Mouse (Mus musculus) erythroblast, embryonic 14.5 days (primary cell): Measurements from ENCODE around the gene Dnase2a.

Source experiments
- GATA1 ChIP-seq: IDR thresholded peaks from 2 replicates; pipeline ENCODE4 v1.6.1; 2012; ENCODE audit warnings: low read length, inconsistent platforms, mixed read lengths
- TAL1 ChIP-seq: IDR thresholded peaks from 3 replicates; pipeline ENCODE4 v1.6.1; 2012; ENCODE audit warnings: low read length, inconsistent platforms, mixed read lengths

DNA sequence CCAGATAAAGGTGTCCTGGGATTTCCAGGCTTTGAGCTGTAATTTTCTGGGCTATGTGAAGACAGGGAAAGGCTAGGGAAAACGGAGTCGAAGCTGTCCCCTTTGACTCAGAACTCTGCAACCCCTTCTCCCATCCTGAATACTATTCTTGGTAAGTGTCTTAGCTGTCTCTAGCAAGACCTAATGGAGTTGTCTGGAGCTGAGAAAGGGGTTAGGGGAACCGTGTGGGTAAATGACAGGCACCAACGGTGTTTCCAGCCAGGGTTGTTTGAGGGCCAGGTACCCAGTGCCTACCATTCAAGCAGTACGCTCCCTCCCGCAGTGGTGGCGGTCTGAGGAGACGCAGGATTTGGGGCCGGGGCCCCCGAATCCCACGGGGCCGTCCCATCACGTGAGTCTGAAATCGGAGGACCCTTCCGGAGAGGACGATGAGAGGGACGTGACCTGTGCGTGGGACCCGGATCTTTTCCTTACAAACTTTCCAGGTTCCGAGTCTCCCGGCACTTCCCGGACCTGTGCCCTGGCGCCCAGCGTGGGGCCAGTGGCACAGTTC is 5.9 kb upstream of the Dnase2a start:
- TF ChIP-seq GATA1 (no peak), TAL1 (no peak)
